In genomic region chr9:28255905-28256268, GRCm38 (mm10) we compare ENCODE assay signal across 25 mouse cellular contexts.
DNase-seq lines count a peak whose midpoint lies in the region; ATAC-seq lines count a peak whose summit lies in the region.
"Had no signal": no experiment of that assay in that cellular context is flagged by ENCODE, and none has a peak within 500 bp of the region (broad histone marks: within the 10 kb centered on the region; RNA-seq: fewer than 3 reads in every experiment).

No protein-coding gene starts in this region.

- 88% methylated on average over 1 of the region's 1 CpGs for WGBS in midbrain, embryonic 11.5 days
- 90% methylated on average over 1 of the region's 1 CpGs for WGBS in midbrain, embryonic 10.5 days
- WGBS in hindbrain, embryonic 11.5 days: 88% methylated on average over 1 of the region's 1 CpGs

- H3K27me3 ChIP-seq in midbrain, embryonic 11.5 days (ENCODE audit: control insufficient read depth, insufficient read depth, low read length): no peaks in the 10 kb centered on the region
- H3K27me3 ChIP-seq in midbrain, embryonic 10.5 days (ENCODE audit: low read depth, poor library complexity, severe bottlenecking): peaks cover 4% of the 10 kb centered on the region; the same call in 1 of the 2 replicates
- no peaks in the 10 kb centered on the region for H3K27me3 ChIP-seq in hindbrain, embryonic 11.5 days (ENCODE audit: control insufficient read depth, insufficient read depth, low read length)
- H3K27me3 ChIP-seq: CH12.LX; heart, embryonic 15.5 days; stomach, embryonic 15.5 days had no signal

- peaks cover 2% of the 10 kb centered on the region; the same call in 1 of the 2 replicates for H3K4me1 ChIP-seq in midbrain, embryonic 11.5 days (ENCODE audit: control insufficient read depth, insufficient read depth, low read length)
- peaks cover 13% of the 10 kb centered on the region for H3K4me1 ChIP-seq in midbrain, embryonic 10.5 days
- H3K4me1 ChIP-seq in hindbrain, embryonic 11.5 days (replicated peaks; ENCODE audit: control insufficient read depth, insufficient read depth, low read length): peaks cover 3% of the 10 kb centered on the region; the same call in 1 of the 2 replicates
- H3K4me1 ChIP-seq: heart, embryonic 15.5 days; limb, embryonic 10.5 days; stomach, embryonic 15.5 days had no signal

- no peak for ATAC-seq in midbrain, embryonic 11.5 days (ENCODE audit: low FRiP score)
- ATAC-seq in hindbrain, embryonic 11.5 days (ENCODE audit: low FRiP score): peak; percentile 67
- ATAC-seq: Patski had no signal

- H3K4me3 ChIP-seq in midbrain, embryonic 11.5 days (ENCODE audit: low read depth, low read length): no peak overlapping the region
- no peak overlapping the region for H3K4me3 ChIP-seq in midbrain, embryonic 10.5 days
- H3K4me3 ChIP-seq in hindbrain, embryonic 11.5 days (ENCODE audit: low read depth, low read length): no peak overlapping the region
- H3K4me3 ChIP-seq: heart, adult 2 months; heart, embryonic 15.5 days; limb, embryonic 10.5 days; stomach, embryonic 15.5 days had no signal

- no peak overlapping the region for H3K9ac ChIP-seq in midbrain, embryonic 11.5 days (ENCODE audit: low read length)
- no peak overlapping the region for H3K9ac ChIP-seq in hindbrain, embryonic 11.5 days (ENCODE audit: low read depth, low read length)
- H3K9ac ChIP-seq: heart, embryonic 15.5 days; stomach, embryonic 15.5 days had no signal

- no peaks in the 10 kb centered on the region for H3K9me3 ChIP-seq in midbrain, embryonic 11.5 days (ENCODE audit: control insufficient read depth, low read length)
- H3K9me3 ChIP-seq in midbrain, embryonic 10.5 days (replicated peaks): no peaks in the 10 kb centered on the region
- no peaks in the 10 kb centered on the region for H3K9me3 ChIP-seq in hindbrain, embryonic 11.5 days (ENCODE audit: control insufficient read depth, low read length)
- H3K9me3 ChIP-seq: G1E; heart, embryonic 15.5 days; limb, embryonic 10.5 days; stomach, embryonic 15.5 days had no signal

- no peak overlapping the region for H3K4me2 ChIP-seq in midbrain, embryonic 11.5 days
- no peak overlapping the region for H3K4me2 ChIP-seq in hindbrain, embryonic 11.5 days (replicated peaks; ENCODE audit: low read depth, low read length)
- H3K4me2 ChIP-seq: heart, embryonic 15.5 days; stomach, embryonic 15.5 days had no signal

- H3K27ac ChIP-seq in midbrain, embryonic 11.5 days (ENCODE audit: low read depth, low read length): no peak overlapping the region
- H3K27ac ChIP-seq in midbrain, embryonic 10.5 days (replicated peaks): no peak overlapping the region
- H3K27ac ChIP-seq in hindbrain, embryonic 11.5 days (ENCODE audit: low read depth, low read length): no peak overlapping the region
- H3K27ac ChIP-seq: heart, adult 2 months; heart, embryonic 15.5 days; limb, embryonic 10.5 days; macrophage; stomach, embryonic 15.5 days had no signal

- H3K36me3 ChIP-seq in midbrain, embryonic 11.5 days (ENCODE audit: control insufficient read depth, insufficient read depth, low read length): no peaks in the 10 kb centered on the region
- H3K36me3 ChIP-seq in midbrain, embryonic 10.5 days: no peaks in the 10 kb centered on the region
- no peaks in the 10 kb centered on the region for H3K36me3 ChIP-seq in hindbrain, embryonic 11.5 days (ENCODE audit: control insufficient read depth, insufficient read depth, low read length)
- H3K36me3 ChIP-seq: G1E; heart, embryonic 15.5 days; limb, embryonic 10.5 days; stomach, embryonic 15.5 days had no signal

- DNase-seq in midbrain, embryonic 11.5 days (ENCODE audit: low spot score, missing footprints): peak; percentile 12
- DNase-seq in midbrain, embryonic 10.5 days (ENCODE audit: low spot score): no peak
- peak; percentile 14 for DNase-seq in retina, postnatal 1 day
- DNase-seq in retina, embryonic 14.5 days (ENCODE audit: low spot score): no peak
- DNase-seq in hindbrain, embryonic 11.5 days (ENCODE audit: low spot score): no peak
- DNase-seq in lung, postnatal 4 days: no peak
- no peak for DNase-seq in layer of hippocampus, adult 9-11 months
- DNase-seq: adrenal gland, adult 2 months; B cell, adult 2 months; cerebellum, adult 11-12 months; cerebellum, postnatal 10 days; gastrocnemius, postnatal 36 days; heart, adult 2 months; heart, postnatal 4 days; kidney, adult 8-10 months; kidney, postnatal 10 days; right cerebral cortex, adult 18-20 months; thymus, postnatal 25 days had no signal

Comparison
In these comparisons a context has a peak if more than half of its experiments do, and no peak if none do; other contexts are left out.
1. DNase-seq: peak in midbrain, embryonic 11.5 days (single experiment) and retina, postnatal 1 day (single experiment); none in midbrain, embryonic 10.5 days (single experiment), retina, embryonic 14.5 days (single experiment), hindbrain, embryonic 11.5 days (single experiment), lung, postnatal 4 days (0 of 2) and layer of hippocampus, adult 9-11 months (single experiment).